Mouse (Mus musculus): ENCODE measurements around the gene Jak3.
A peak's percentile ranks its signal among the peaks of the same experiment; 100 is the strongest.

The Jak3 gene

DNA sequence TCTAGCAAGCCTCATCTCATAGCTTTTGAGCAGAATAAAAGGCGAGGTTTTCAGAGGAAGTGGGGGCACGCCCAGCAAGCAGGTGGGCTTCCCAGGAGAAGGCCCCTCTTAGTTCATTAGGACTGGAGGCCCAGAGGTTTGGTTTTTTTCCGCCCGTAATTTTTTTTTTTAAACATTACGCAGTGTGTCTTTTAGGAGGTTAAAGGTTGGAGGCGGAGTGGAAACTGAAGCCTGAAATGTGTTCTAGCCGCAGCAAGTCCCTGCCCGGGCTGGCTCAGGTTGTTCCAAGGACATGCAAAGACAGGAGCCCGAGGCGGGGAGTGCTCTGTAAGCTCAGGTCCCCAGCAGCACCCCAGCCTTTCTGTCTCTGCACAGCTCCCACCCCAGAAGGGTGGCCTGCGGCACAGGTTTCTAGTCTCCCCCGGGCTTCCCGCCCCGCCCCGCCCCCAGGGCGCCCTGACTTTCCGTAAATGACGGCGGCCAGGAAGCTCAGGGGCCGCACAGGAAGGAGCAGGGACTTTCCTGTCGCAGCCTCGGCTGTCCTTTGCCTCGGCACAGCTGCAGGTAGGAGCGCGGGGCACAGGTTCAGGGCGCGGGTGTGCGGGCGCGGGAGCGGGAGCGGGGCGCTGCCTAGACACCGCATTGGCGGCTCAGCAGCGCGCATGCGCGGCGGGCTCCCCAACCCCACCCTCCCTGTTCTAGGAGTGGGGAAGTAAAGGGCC is at the start of gene Jak3:
TSS of gene Jak3 (plus strand) at position 277 of the 722 bp plus-strand sequence.
- peak; percentile 70 to 76 for DNase-seq

- DNase-seq: no peak
Observed at GRCm38 (mm10) chr8:71626753-71627152, 49.3 kb upstream of the Jak3 start.

DNA sequence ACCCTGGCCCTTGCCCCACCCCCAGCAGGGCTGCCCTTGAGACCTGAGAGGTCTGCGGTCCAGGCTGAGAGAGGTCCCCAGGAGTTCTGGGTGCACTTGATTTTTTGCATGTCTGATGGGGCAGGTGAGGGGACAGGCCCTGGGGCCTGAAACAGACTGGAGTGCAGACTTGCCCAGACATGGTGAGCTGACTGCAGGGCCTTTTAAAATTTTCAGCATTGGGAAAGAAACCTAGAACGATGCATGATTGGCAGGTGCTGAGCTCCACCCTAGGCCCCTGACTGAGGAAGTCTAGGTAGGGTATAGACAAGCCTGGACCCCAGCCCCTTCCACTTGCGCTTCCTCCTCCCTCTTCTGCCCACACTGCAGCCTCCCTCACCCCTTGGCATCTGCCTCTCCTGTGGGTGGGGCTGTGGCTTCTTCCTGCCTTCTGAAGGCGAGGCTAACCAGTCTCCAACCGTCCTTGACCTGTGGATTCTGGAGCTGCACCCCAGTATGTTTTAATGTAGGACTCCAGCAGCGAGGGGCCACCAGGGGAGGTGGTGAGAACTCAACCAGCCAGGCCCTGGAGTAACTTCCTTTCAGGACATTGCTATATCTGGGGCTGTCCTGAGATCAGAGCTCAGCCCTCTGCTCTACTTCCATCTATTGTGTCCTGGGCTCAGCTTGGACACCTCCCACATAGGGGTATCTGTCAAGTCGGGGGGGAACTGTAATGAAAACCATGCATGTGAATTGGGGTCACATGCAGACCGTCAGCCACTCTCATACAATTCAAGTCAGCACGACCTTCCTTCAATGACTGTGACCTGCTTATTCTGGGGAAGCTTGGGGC is 48.6 kb upstream of the Jak3 start:
- no peak for DNase-seq

DNA sequence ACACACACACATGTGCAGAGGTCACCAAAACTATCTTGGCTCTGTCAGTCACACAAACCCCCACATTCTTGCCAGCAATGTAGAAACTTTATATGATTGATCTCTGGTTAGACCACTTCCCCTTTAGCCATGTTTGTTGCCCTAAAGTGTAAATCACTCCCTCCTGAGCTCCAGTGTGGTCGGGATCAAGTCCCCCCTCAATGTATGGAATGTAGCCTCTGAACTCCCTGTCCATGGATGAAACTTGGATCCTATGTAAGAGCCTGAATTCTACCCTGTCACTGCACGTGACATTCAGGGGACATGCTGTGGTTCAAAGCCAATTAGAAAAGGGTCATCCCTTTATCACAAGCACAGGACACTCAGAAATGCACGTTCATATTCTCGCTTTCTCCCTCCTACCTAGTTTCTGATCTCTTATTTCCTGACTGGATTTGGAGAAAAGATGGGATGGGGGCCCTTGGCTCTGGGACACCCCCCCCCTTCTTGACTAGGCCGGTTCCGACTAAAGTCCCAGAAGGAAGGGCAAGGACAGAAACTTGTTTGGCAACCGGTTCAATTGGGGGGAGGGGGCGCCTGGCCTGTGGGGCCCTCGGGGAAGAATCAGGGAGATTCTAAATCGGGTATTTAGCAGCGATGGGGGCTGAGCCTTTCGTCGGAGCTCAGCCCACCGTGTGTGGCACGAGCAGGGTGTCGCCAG is 47.5 kb upstream of the Jak3 start:
- no peak for DNase-seq

DNA sequence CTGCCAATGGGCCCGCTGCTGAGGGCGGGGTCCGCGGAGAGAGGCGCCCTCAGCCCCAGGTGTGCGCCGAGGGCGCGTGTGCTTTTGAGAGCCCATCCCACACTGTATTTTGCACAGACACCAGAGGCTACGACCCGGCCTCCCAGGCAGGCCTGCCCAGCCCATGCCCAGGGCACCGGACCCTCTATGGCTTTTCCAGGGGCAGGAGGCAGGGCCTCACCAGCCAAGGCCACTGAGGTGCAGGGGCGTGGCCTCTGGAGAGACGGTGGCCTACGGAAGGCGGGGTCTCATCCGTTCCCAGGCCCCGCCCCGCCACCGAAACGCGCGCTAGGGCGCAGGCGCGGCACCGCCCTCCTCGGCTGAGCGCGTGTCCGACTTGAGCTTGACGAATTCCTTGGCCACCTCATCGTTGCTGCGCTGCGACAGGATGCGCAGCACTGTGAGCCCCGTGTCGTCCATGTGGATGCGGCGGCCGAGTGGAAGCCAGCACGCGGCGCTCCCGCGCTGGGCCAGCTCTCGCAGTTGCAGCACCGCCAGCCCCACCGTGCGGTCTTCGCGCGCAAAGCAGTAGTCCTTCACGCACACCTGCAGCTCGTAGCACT is 46.9 kb upstream of the Jak3 start:
- peak; percentile 85 to 89 for DNase-seq

DNA sequence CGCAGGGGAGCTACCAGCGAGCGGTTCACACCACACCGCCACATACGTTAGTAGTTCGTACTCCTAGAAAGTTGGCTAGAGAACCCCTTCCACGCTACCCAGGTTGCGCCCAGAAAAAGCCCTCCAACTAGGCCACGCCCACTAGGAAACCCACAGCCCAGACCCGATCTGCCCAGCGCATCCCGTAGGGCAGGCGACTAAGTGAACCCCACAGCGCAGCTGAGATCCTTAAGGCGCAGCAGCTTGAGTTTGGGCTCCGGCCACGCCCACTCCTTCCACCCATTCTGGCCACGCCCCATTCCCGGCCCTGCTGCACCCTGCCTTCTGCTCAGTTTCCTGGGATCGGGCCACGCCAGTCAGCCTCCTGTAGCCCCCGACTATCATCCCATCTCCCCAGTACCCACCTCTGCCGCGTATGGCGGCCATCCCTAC is 46.3 kb upstream of the Jak3 start:
- DNase-seq: no peak

GRCm38 (mm10) chr8:71630761-71631160 is 45.3 kb upstream of the Jak3 start:
- no peak for DNase-seq

DNA sequence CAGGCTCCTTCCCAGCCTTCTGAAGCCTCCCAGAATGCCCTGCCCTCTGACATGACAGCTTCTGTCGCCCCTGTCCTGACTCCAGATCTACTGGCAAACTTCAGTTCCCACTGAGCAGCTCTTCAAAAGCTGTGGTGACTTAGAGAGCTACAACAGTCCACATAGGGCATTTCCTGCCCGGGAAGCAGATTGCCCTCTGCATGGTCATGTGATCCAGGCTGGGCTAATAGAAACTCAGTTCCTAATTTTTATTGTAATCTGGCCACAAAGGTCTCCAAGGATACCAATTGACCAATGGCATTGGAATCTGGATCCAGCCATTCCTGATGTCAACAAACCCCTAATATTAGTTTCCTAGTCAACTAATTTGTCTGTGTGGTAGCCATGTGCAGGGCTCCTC is 44.2 kb upstream of the Jak3 start:
- no peak for DNase-seq

DNA sequence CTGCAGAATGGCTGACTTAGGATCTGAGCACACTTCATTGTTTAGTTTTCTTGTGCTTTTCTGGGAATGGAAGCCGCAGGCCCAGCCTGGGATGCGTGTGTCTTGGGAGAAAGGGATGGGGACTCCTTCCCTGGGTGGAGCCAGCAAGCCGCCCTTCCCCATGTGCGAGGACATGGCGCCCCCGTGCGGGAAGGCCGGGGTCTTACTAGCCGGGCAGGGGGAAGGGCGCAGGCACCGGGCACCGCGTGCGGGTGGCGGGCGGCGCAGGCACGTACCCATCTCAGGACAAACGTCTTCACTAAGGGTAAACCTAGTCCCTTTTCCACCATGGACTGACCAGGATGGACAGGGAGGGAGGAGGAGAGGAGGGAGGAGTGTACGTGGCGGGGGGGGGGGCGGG is 42.9 kb upstream of the Jak3 start:
- DNase-seq: peak in 1 of 2 experiments; percentile 45

DNA sequence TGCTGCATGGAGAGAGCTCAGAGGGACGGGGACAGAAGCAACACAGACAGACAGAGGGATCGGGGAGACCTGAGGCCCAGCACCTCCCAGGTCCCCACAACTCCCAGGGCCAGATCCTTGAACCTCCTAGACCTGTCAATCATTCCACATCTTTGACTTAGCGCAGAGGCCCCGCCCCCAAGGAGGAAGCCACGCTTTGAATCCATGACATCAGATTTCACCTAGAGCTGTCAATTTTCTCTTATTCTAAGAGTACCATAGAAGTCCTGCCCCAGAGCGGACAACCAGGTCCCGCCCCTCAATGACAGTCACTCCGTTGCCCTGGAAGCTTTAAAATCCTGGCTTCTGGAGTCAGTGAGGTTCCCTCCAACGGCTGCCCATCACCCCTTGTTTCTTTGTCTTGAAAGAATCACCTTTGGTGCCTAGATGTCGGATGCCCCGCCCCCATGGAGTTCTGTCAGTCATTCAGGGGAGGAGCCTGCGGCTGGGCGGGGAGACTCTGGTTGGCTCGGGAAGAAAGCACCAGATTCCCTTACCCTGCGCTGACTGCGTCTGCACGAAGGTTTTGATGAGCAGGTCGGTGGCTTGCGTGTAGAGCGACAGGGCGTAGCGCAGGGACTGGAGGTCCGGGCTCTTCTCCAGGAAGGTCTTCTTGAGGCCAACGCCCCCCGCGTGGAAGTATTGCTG is 42.0 kb upstream of the Jak3 start:
- no peak for DNase-seq

- DNase-seq: no peak
Observed at GRCm38 (mm10) chr8:71637149-71638095, 38.7 kb upstream of the Jak3 start.

DNA sequence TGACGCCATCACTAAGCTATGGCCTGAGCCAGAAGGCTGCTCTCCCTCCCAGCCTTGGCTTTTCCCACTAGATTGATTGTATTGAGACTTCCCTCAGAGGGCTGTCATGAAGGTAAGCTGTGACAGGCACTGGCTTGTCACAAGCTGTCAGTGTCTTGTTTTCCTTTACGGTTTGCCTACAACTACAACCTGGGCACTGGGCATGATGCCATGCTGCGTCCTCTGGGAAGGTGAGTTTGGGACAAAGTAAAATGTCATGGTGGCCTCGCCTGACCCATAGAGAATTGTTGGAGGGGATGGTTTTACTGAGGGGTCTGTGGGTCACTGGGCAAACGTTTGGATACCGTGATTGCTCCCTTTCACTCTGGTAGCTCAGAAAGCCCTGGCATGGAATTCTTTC is 37.8 kb upstream of the Jak3 start:
- no peak for DNase-seq

- no peak for DNase-seq
Observed at GRCm38 (mm10) chr8:71639318-71639717, 36.8 kb upstream of the Jak3 start.

DNA sequence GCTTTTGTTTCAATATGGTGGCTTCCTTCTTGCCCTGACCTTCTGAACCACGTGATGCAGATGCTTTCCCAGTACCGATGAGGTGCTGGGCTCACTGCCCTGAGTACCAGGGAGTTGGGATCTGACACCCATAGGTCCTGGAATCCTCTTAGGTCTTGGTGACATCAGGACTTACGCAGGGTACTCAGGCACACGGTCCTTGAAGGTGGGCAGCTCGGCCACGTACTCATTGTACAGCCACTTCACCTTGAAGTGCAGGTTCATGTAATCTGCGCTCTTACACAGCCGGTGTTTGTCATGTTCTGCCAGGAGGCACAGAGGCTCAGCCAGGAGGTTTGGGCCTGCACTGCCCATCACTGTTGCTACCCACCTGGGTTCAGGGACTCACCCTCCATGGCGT is 30.6 kb upstream of the Jak3 start:
- no peak for DNase-seq

- DNase-seq: no peak
Observed at GRCm38 (mm10) chr8:71654600-71654999, 21.5 kb upstream of the Jak3 start.

GRCm38 (mm10) chr8:71657816-71658215 is 18.3 kb upstream of the Jak3 start:
- no peak for DNase-seq

DNA sequence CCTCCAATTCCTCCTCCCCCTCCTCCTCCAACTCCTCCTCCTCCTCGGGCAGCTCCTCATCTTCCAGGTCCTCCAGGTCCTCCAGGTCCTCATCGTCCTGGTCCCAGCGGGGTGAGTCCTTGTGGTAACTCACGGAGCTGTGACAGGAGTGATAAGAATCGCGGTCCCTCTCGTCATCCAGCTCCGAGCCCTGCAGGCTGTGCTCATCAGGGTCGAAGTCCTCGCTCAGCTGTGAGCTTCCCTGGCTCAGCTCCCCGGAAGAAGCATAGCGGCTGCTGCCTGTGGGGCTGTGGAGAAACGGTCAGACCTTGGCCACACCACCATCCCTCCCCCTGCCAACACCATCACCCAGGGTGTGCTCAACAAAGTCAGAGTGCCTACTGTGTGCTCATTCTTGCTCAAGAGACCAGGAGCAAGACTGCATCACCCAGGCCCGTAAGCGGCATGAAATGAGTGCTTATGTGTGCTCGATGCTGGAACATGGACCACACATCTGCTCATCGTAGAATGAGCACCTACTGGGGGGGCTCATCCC is 17.5 kb upstream of the Jak3 start:
- DNase-seq: no peak

- peak; percentile 65 to 69 for DNase-seq
Observed at GRCm38 (mm10) chr8:71659751-71660150, 16.3 kb upstream of the Jak3 start.

- peak; percentile 91 to 93 for DNase-seq
Observed at GRCm38 (mm10) chr8:71660325-71661120, 15.6 kb upstream of the Jak3 start.

Measured in cerebellum, postnatal 36 days (tissue).